Mouse (Mus musculus) MEL (cell line): ENCODE data around the gene Fam189b. TPM values are rescaled to one million over a fixed set of nuclear protein-coding genes. Genes with fewer than 3 reads are reported as not detected.

Source experiments
- DNase-seq: peaks from one replicate; pipeline ENCODE4 v3.0.0; 2011; ENCODE audit warnings: low read depth, low spot score
- H3K27ac ChIP-seq: 2 replicates; pipeline ENCODE4 v1.5.1; 2012; ENCODE audit warnings: low read depth, mild to moderate bottlenecking, control low read depth, low read length, moderate library complexity; ENCODE audit not compliant: control insufficient read depth
- H3K27me3 ChIP-seq, 2 experiments: fragments of 150-350 bp in 1 of 2; sonication (generic) in 1 of 2; 2 replicates each; pipeline ENCODE4 v1.6.1; 2012; ENCODE audit warnings: low read length in 2 of 2, mild to moderate bottlenecking in 2 of 2, improper control_type of control experiment in 1 of 2, moderate library complexity in 1 of 2; ENCODE audit not compliant: insufficient read depth in 2 of 2, control insufficient read depth in 1 of 2
- H3K36me3 ChIP-seq, 2 experiments: 2 replicates each; pipeline ENCODE4 v1.6.1; 2012 to 2014; ENCODE audit warnings: low read length in 2 of 2, improper control_type of control experiment in 1 of 2, inconsistent platforms in 1 of 2, mild to moderate bottlenecking in 1 of 2; ENCODE audit not compliant: insufficient read depth in 2 of 2, control insufficient read depth in 1 of 2
- H3K4me1 ChIP-seq, 2 experiments: fragments of 150-350 bp in 1 of 2; sonication (generic) in 1 of 2; 2 replicates each; pipeline ENCODE4 v1.6.1; 2012; ENCODE audit warnings: low read length in 2 of 2, improper control_type of control experiment in 1 of 2, mild to moderate bottlenecking in 1 of 2; ENCODE audit not compliant: insufficient read depth in 2 of 2, control insufficient read depth in 1 of 2
- H3K4me3 ChIP-seq, 2 experiments: fragments of 150-350 bp in 1 of 2; sonication (generic) in 1 of 2; 2 replicates each; pipeline ENCODE4 v1.5.1; 2012; ENCODE audit warnings: low read depth in 2 of 2, low read length in 2 of 2, mild to moderate bottlenecking in 2 of 2, moderate library complexity in 2 of 2, control low read depth in 1 of 2, improper control_type of control experiment in 1 of 2; ENCODE audit not compliant: control insufficient read depth in 1 of 2, insufficient read depth in 1 of 2
- H3K79me2 ChIP-seq: 2 replicates; pipeline ENCODE4 v1.6.1; 2012; ENCODE audit warnings: mild to moderate bottlenecking, low read length, moderate library complexity; ENCODE audit not compliant: control insufficient read depth, poor library complexity, insufficient read depth
- H3K9ac ChIP-seq: 2 replicates; pipeline ENCODE4 v1.6.1; 2012; ENCODE audit warnings: low read depth, mild to moderate bottlenecking, control low read depth, low read length, moderate library complexity; ENCODE audit not compliant: control insufficient read depth, poor library complexity, severe bottlenecking
- H3K9me3 ChIP-seq: fragments of 150-350 bp; sonication (generic); replicated peaks from 2 replicates; pipeline ENCODE4 v1.6.1; 2012; ENCODE audit warnings: mild to moderate bottlenecking, low read length, improper control_type of control experiment, moderate library complexity; ENCODE audit not compliant: insufficient read depth
- BHLHE40 ChIP-seq: IDR thresholded peaks from 2 replicates; pipeline ENCODE4 v1.6.1; 2012; ENCODE audit warnings: low read depth, mild to moderate bottlenecking, inconsistent platforms, low read length, improper control_type of control experiment, borderline replicate concordance
- EP300 ChIP-seq, 2 experiments: IDR thresholded peaks; 2 replicates each; pipeline ENCODE4 v1.6.1; 2011; ENCODE audit warnings: improper control_type of control experiment in 2 of 2, low read length in 2 of 2, low read depth in 1 of 2, mild to moderate bottlenecking in 1 of 2
- GATA1 ChIP-seq: IDR thresholded peaks from 2 replicates; pipeline ENCODE4 v1.6.1; 2011; ENCODE audit warnings: low read depth, low read length, improper control_type of control experiment
- HCFC1 ChIP-seq: IDR thresholded peaks from 2 replicates; pipeline ENCODE4 v1.6.1; 2012; ENCODE audit warnings: low read depth, mild to moderate bottlenecking, inconsistent platforms, low read length, improper control_type of control experiment, moderate library complexity
- KAT2A ChIP-seq: conservative IDR thresholded peaks from 2 replicates; pipeline ENCODE4 v1.6.1; 2012; ENCODE audit warnings: low read depth, low read length, improper control_type of control experiment, inconsistent platforms
- MAFK ChIP-seq: IDR thresholded peaks from 2 replicates; pipeline ENCODE4 v1.6.1; 2011; ENCODE audit warnings: low read depth, mild to moderate bottlenecking, low read length, improper control_type of control experiment, borderline replicate concordance
- MAX ChIP-seq: IDR thresholded peaks from 2 replicates; pipeline ENCODE4 v1.6.1; 2011; ENCODE audit warnings: low read length, improper control_type of control experiment
- MYC ChIP-seq: IDR thresholded peaks from 2 replicates; pipeline ENCODE4 v1.6.1; 2011; ENCODE audit warnings: low read depth, mild to moderate bottlenecking, low read length, improper control_type of control experiment, moderate library complexity
- NRF1 ChIP-seq: IDR thresholded peaks from 2 replicates; pipeline ENCODE4 v1.6.1; 2014; ENCODE audit warnings: low read depth, mild to moderate bottlenecking, inconsistent platforms, low read length, improper control_type of control experiment, moderate library complexity; ENCODE audit not compliant: poor library complexity, insufficient read depth, severe bottlenecking
- POLR2AphosphoS5 ChIP-seq: IDR thresholded peaks from 2 replicates; pipeline ENCODE4 v1.6.1; 2012; ENCODE audit warnings: low read depth, borderline replicate concordance, mild to moderate bottlenecking, inconsistent platforms, low read length, moderate library complexity, mixed read lengths
- RCOR1 ChIP-seq: IDR thresholded peaks from 2 replicates; pipeline ENCODE4 v1.6.1; 2012; ENCODE audit warnings: low read depth, mild to moderate bottlenecking, inconsistent platforms, low read length, improper control_type of control experiment
- SMC3 ChIP-seq: IDR thresholded peaks from 2 replicates; pipeline ENCODE4 v1.6.1; 2011; ENCODE audit warnings: low read depth, low read length, improper control_type of control experiment
- TCF12 ChIP-seq: IDR thresholded peaks from 2 replicates; pipeline ENCODE4 v1.6.1; 2014; ENCODE audit warnings: low read depth, mild to moderate bottlenecking, inconsistent platforms, low read length, improper control_type of control experiment, moderate library complexity
- UBTF ChIP-seq: IDR thresholded peaks from 2 replicates; pipeline ENCODE4 v1.6.1; 2012; ENCODE audit warnings: low read depth, mild to moderate bottlenecking, inconsistent platforms, low read length, improper control_type of control experiment, moderate library complexity, borderline replicate concordance; ENCODE audit not compliant: insufficient read depth
- ZMIZ1 ChIP-seq: IDR thresholded peaks from 2 replicates; pipeline ENCODE4 v1.6.1; 2012; ENCODE audit warnings: low read depth, mild to moderate bottlenecking, inconsistent platforms, low read length, improper control_type of control experiment, moderate library complexity
- ZNF384 ChIP-seq: IDR thresholded peaks from 2 replicates; pipeline ENCODE4 v1.6.1; 2012; ENCODE audit warnings: low read depth, mild to moderate bottlenecking, inconsistent platforms, low read length, improper control_type of control experiment
- polyA plus RNA-seq, 2 experiments: library from polyadenylated mRNA; stranded (reverse) in 1 of 2; unstranded in 1 of 2; fragments of >175 nt in 1 of 2; fragments of >200 nt in 1 of 2; gene quantifications; 2 replicates each; pipeline versions ENCODE4 v1.2.1 to v1.2.4; 2012; ENCODE audit warnings: low replicate concordance in 2 of 2, low read depth in 1 of 2; ENCODE audit not compliant: insufficient read length in 2 of 2, insufficient read depth in 1 of 2, missing spikeins in 1 of 2
- total RNA-seq: library from RNA; depleted of rRNA; stranded (reverse); fragments of 300-350 nt; gene quantifications from 2 replicates; pipeline ENCODE4 v1.2.3, GENCODE M21; 2012

Fam189b gene
- total and polyA plus RNA-seq, 3 experiments: 7.0 to 35.3 TPM; not detected in 1

GRCm38 (mm10) chr3:89177242-89178106 lies 5.5 kb upstream of the Fam189b start, which contains the start of gene Scamp3 (continued):
- TF ChIP-seq MAX (peak; percentile 100), TCF12 (peak; percentile 59; the same call in 1 of the 2 replicates), ZMIZ1 (peak; percentile 93), ZNF384 (peak; percentile 99)
- TF ChIP-seq, all 39 proteins: peak for 24

GRCm38 (mm10) chr3:89178107-89178385 lies 4.9 kb upstream of the Fam189b start:
- DNase-seq: peak; percentile 69
- no peaks in the 10 kb centered on the region for H3K9me3 ChIP-seq
- H3K27ac ChIP-seq: peak overlapping the region; percentile 71
- peaks cover 21 to 36% of the 10 kb centered on the region in 2 experiments for H3K36me3 ChIP-seq
- H3K4me1 ChIP-seq: peaks cover 7 to 35% of the 10 kb centered on the region in 2 experiments; a peak in 3 of 4 replicates
- peak overlapping the region; percentile 85 for H3K9ac ChIP-seq
- TF ChIP-seq MYC (0 out of 2 replicates have a peak, but pooled peaks have one; percentile 19), RCOR1 (no peak), SMC3 (no peak)
- H3K79me2 ChIP-seq: peaks cover 23% of the 10 kb centered on the region
- H3K27me3 ChIP-seq: no peaks in the 10 kb centered on the region
- peak overlapping the region; percentile 58 to 91 for H3K4me3 ChIP-seq

- peaks cover 15 to 41% of the 10 kb centered on the region in 2 experiments for H3K36me3 ChIP-seq
- H3K27ac ChIP-seq: peak overlapping the region; percentile 9; the same call in 1 of the 2 replicates
- H3K9ac ChIP-seq: peak overlapping the region; percentile 85
- H3K79me2 ChIP-seq: peaks cover 23% of the 10 kb centered on the region
- peaks cover 11 to 45% of the 10 kb centered on the region in 2 experiments; a peak in 3 of 4 replicates for H3K4me1 ChIP-seq
- H3K9me3 ChIP-seq: no peaks in the 10 kb centered on the region
- H3K27me3 ChIP-seq: no peaks in the 10 kb centered on the region
- peak overlapping the region; percentile 58 to 91; a peak in 1 of 4 replicates for H3K4me3 ChIP-seq
- TF ChIP-seq MAX: no peak
- no peak for TF ChIP-seq ZNF384
- TF ChIP-seq KAT2A: no peak
- TF ChIP-seq NRF1: no peak
- no peak for TF ChIP-seq BHLHE40
- no peak for TF ChIP-seq MYC
- no peak for TF ChIP-seq MAFK
- no peak for TF ChIP-seq GATA1
- no peak for TF ChIP-seq EP300 (IDR thresholded peaks at IDR 0.05; ENCODE audit: low read depth in 1 of 2, low read length in 2 of 2)
- TF ChIP-seq HCFC1: no peak
- no peak for TF ChIP-seq UBTF
- no peak for TF ChIP-seq POLR2AphosphoS5
- DNase-seq: no peak
These were observed 3.9 kb upstream of the Fam189b start for GRCm38 (mm10) chr3:89179056-89179455.
